Mouse (Mus musculus) liver, adult 2 months (tissue): Measurements from ENCODE around the gene Gm5475. TPM values are rescaled to one million over a fixed set of nuclear protein-coding genes. Genes with fewer than 3 reads are reported as not detected.

ENCODE experiments used
- DNase-seq: peaks from one replicate; pipeline ENCODE4 v3.0.0-alpha.2; 2011; ENCODE audit warnings: low read depth, low spot score; ENCODE audit errors: extremely low read depth
- H3K27ac ChIP-seq: fragments of 200-500 bp; replicated peaks from 2 replicates; pipeline ENCODE4 v1.5.1; 2012; ENCODE audit warnings: low read depth, mild to moderate bottlenecking, control low read depth, inconsistent platforms, low read length; ENCODE audit not compliant: insufficient read depth
- H3K27me3 ChIP-seq: fragments of 200-500 bp; 2 replicates; pipeline ENCODE4 v1.6.1; 2012; ENCODE audit warnings: mild to moderate bottlenecking, moderate library complexity, low read length, inconsistent platforms; ENCODE audit not compliant: control insufficient read depth, insufficient read depth
- H3K36me3 ChIP-seq: fragments of 200-500 bp; 2 replicates; pipeline ENCODE4 v1.6.1; 2012; ENCODE audit warnings: low read length, inconsistent platforms; ENCODE audit not compliant: control insufficient read depth, insufficient read depth
- H3K4me1 ChIP-seq: fragments of 200-500 bp; 2 replicates; pipeline ENCODE4 v1.6.1; 2011; ENCODE audit warnings: low read length; ENCODE audit not compliant: control insufficient read depth, insufficient read depth
- H3K4me3 ChIP-seq: fragments of 200-500 bp; 2 replicates; pipeline ENCODE4 v1.5.1; 2011; ENCODE audit warnings: low read depth, mild to moderate bottlenecking, control low read depth, low read length, moderate library complexity; ENCODE audit not compliant: insufficient read depth
- H3K79me2 ChIP-seq: fragments of 200-500 bp; 2 replicates; pipeline ENCODE4 v1.6.1; 2012; ENCODE audit warnings: inconsistent platforms, mild to moderate bottlenecking, low read length, moderate library complexity; ENCODE audit not compliant: control insufficient read depth, insufficient read depth
- H3K9ac ChIP-seq: fragments of 200-500 bp; 2 replicates; pipeline ENCODE4 v1.6.1; 2012; ENCODE audit warnings: low read depth, mild to moderate bottlenecking, control low read depth, inconsistent platforms, low read length
- CTCF ChIP-seq: fragments of 200-500 bp; IDR thresholded peaks from 2 replicates; pipeline ENCODE4 v1.5.1; 2011; ENCODE audit warnings: low read depth, low read length, control low read depth
- POLR2A ChIP-seq: fragments of 200-500 bp; IDR thresholded peaks from 2 replicates; pipeline ENCODE4 v1.6.1; 2011; ENCODE audit warnings: low read length, control low read depth; ENCODE audit not compliant: insufficient read depth; ENCODE audit errors: extremely low read depth
- whole genome bisulfite sequencing: fragments of 180-500 bp; shearing (Covaris S2); methylation state at CpG from one replicate; pipeline ENCODE4 v1.1.7; 2018; 5-methylcytosine and 5-hydroxymethylcytosine counted together
- polyA plus RNA-seq: library from polyadenylated mRNA; depleted of rRNA; stranded (reverse); fragments of >200 nt; gene quantifications from 2 replicates; pipeline ENCODE4 v1.2.3, GENCODE M21; 2012
- total RNA-seq: library from RNA; depleted of rRNA; stranded (reverse); fragments of >200 nt; gene quantifications from 2 replicates; pipeline ENCODE4 v1.2.3, GENCODE M21; 2014

Gm5475 gene
- total and polyA plus RNA-seq, 2 experiments: not detected

DNA sequence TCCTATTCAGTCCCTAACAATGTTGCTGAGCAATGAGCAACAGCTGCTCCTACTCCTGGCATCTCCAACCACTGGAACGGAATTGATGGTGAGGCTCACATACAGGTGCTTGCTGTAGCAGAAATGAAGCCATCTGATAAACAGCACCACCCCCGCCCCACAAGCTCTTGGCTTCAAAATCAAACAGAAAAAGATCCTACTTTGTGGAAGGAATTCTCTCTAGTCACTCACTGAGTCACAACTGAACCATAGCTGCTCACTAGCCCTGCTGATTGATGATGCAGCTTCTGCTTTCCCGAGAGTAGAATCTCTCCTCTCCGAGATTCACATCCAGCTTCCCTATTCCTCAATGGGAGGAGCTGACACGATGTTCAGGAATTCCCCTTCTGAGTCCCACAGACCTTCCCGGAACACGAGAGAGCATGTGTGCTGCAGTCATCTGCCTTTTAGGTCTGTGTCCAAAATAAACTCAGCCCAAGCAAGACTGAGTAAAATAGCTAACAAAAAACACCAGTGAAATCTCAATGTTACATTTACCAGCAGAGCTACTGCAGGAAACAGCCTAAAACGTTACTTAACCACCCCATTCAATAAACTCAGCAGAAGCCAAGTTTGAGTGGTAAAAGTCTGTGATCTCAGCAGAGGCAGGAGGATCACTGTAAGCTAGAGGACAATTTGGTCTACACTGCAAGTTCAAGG lies 739 bp upstream of the Gm5475 start:
- 0 out of 2 replicates have a peak overlapping the region, but pooled peaks have one; percentile 15 for H3K4me3 ChIP-seq
- H3K4me1 ChIP-seq: peaks cover 23% of the 10 kb centered on the region
- no peaks in the 10 kb centered on the region for H3K36me3 ChIP-seq
- H3K27me3 ChIP-seq: no peaks in the 10 kb centered on the region
- peaks cover 30% of the 10 kb centered on the region for H3K79me2 ChIP-seq
- peak overlapping the region; percentile 28; the same call in 1 of the 2 replicates for H3K27ac ChIP-seq
- no peak for TF ChIP-seq POLR2A
- no peak for DNase-seq
- peak overlapping the region; percentile 7; the same call in 1 of the 2 replicates for H3K9ac ChIP-seq
- 14% methylated on average over 8 of the region's 8 CpGs for WGBS

DNA sequence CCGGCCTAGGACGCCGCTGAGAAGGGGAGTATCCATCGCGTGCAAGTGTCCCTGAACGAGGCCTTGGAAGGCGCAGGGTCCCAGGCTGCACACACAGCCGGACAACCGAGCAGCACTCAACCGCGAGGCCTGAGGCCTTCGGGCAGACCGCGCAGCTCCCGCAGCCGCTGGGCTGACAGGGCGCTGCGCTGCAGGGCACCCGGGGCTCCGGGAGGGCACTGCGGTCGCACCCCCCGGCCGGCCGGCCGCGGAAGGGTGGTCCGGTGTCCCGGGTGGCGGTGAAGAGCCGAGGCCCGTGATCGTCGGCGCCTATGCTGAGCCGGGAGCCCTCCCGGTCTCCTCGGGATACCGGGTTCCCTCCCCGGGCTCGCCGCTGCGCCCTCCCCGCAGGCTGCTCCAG lies 529 bp downstream of the Gm5475 start:
- peak overlapping the region; percentile 74 for H3K4me3 ChIP-seq
- H3K27ac ChIP-seq: peak overlapping the region; percentile 60
- peaks cover 24% of the 10 kb centered on the region; the same call in 1 of the 2 replicates for H3K79me2 ChIP-seq
- WGBS: under 1% methylated on average over 41 of the region's 44 CpGs
- H3K36me3 ChIP-seq: no peaks in the 10 kb centered on the region
- DNase-seq: no peak
- no peak for TF ChIP-seq POLR2A
- TF ChIP-seq CTCF: no peak
- H3K9ac ChIP-seq: peak overlapping the region; percentile 90
- H3K4me1 ChIP-seq: peaks cover 18% of the 10 kb centered on the region
- no peaks in the 10 kb centered on the region for H3K27me3 ChIP-seq

DNA sequence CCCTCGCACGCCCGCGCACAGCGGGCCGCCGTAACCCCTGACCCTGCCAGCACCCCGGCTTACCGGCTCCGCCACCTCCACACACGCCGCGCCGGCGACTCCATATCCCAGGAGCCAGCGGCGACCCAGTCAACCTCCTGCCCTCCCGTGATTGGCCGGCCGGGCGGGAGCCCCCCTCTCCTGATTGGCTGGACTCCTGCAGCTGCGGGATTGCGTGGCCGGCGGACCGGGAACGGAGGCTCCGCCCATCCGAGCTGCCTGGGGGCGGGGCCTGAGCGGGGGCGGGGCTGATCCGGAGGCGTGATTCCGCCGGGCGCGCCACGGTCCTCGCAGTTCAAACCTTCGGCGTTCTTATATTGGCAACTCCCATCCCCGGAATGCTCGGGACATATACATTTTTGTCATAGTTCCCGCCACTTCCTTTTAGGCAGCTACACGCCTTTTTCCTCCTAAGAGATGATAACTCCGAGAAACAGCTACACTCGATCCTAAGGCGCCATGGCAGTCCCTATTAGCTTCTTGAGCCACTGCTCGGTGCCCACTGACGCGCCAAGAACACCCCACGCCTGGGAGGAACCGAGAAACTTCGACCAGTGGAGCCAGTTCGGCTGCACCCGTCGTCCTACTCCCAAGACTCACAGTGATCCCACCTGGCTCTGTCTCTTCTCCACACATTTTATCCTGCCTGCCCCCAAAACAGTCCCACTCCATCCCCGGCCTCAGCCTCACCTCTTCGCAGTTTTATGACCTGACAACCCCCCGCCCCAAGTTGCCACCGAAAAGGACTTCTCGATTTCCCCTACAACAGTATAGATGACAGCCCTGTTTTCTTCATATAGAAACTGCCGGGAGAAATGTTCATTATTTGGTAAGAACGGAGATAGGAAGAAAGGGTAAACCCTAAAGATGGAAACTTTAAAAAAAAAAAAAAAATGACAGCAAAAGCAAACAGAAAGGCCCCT lies 1.2 kb downstream of the Gm5475 start:
- peaks cover 18% of the 10 kb centered on the region; the same call in 1 of the 2 replicates for H3K79me2 ChIP-seq

DNA sequence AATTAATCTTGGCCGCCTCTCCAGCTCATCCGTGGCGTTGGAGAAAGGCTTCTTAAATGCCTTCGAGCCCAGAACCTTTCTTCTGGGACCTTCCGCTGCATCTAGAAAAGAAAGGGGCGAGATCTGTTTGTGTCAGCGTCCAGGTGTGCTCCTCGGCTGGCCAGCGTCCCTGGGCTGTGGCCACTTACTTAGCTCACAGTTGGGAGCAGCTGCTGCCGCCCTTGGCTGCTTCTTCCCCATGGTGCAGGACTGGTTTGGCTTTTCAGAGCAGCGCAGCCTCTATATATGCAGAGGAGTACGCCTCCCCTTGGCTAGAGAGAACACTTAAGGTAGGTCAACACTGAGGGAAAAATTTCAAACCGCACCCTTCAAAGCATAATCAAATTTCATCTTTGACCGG lies 2.0 kb downstream of the Gm5475 start:
- H3K4me3 ChIP-seq: no peak overlapping the region
- TF ChIP-seq POLR2A (no peak), CTCF (no peak)
- H3K27me3 ChIP-seq: no peaks in the 10 kb centered on the region
- H3K79me2 ChIP-seq: peaks cover 14% of the 10 kb centered on the region; the same call in 1 of the 2 replicates
- H3K27ac ChIP-seq: no peak overlapping the region
- H3K36me3 ChIP-seq: no peaks in the 10 kb centered on the region
- H3K9ac ChIP-seq: no peak overlapping the region
- WGBS: 9% methylated on average over 14 of the region's 14 CpGs
- DNase-seq: no peak
- peaks cover 18% of the 10 kb centered on the region for H3K4me1 ChIP-seq

More for the DNA sequence above, 1.2 kb downstream of the Gm5475 start:
- Histone ChIP-seq H3K9ac (peak overlapping the region; percentile 90), H3K27me3 (no peaks in the 10 kb centered on the region), H3K36me3 (no peaks in the 10 kb centered on the region), H3K4me3 (peak overlapping the region; percentile 74), H3K4me1 (peaks cover 18% of the 10 kb centered on the region), H3K27ac (peak overlapping the region; percentile 60)
- 1% methylated on average over 58 of the region's 65 CpGs for WGBS
- peak; percentile 81 for DNase-seq
- no peak for TF ChIP-seq CTCF
- TF ChIP-seq POLR2A: peak; percentile 89

DNA sequence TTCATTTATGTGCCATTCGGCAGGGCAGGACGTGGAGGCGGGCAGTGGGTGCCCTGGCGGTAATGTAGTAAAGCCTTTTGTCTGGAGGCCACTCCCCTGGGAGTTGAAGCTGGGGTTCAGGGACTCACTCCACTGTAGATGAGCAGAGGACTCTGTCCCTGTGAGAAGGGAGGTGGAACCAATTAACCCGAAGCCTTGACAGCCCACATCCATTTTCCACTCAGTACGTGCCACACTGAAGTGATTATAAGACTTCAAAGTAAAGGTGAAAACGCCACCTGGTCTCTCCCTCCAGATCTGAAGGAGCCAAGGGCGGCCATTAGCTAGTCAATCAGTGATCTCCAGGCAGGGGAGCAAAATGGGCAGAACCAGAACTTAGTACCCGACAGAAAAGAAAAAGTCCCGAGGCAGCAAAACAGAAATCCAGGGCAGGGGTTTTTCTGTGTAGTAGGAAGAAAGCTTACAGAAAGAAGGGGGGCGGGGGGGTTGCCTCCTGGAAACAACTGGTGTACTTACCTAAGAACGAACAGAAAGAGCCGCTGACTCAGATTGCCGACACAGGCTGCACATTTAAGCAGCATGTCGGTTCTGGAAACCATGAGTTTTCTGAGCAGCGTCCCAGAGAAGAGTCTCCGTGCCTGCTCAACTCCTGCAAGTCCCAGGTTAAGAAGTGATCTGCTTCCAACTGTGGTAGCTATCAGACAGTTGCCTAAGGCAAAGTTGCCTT lies 2.6 kb downstream of the Gm5475 start, which contains the start of gene Slc11a2:
TSS of gene Slc11a2 (minus strand) at position 677 of the 727 bp plus-strand sequence.
- Histone ChIP-seq H3K79me2 (peaks cover 8% of the 10 kb centered on the region; the same call in 1 of the 2 replicates), H3K27ac (no peak within 1 kb of the TSS), H3K4me1 (peaks cover 13% of the 10 kb centered on the region), H3K9ac (no peak within 1 kb of the TSS), H3K27me3 (no peaks in the 10 kb centered on the region), H3K4me3 (no peak within 1 kb of the TSS), H3K36me3 (no peaks in the 10 kb centered on the region)
- DNase-seq: no peak
- WGBS: 57% methylated on average over 17 of the region's 17 CpGs
- TF ChIP-seq POLR2A (no peak), CTCF (no peak)
